Mouse (Mus musculus) embryonic fibroblast, embryonic 13.5 days (primary cell): ENCODE data around the gene Tiparp. TPM values are rescaled to one million over a fixed set of nuclear protein-coding genes. Genes with fewer than 3 reads are reported as not detected.
A peak's percentile ranks its signal among the peaks of the same experiment; 100 is the strongest.

ENCODE experiments used
- H3K27ac ChIP-seq: 2 replicates; pipeline ENCODE4 v1.5.1; 2012; ENCODE audit warnings: low read length, control low read depth, inconsistent platforms; ENCODE audit not compliant: insufficient read depth
- H3K4me1 ChIP-seq: 2 replicates; pipeline ENCODE4 v1.6.1; 2011; ENCODE audit warnings: low read length; ENCODE audit not compliant: control insufficient read depth, insufficient read depth
- H3K4me3 ChIP-seq: 2 replicates; pipeline ENCODE4 v1.5.1; 2011; ENCODE audit warnings: mild to moderate bottlenecking, control low read depth, low read length; ENCODE audit not compliant: insufficient read depth
- CTCF ChIP-seq: IDR thresholded peaks from 2 replicates; pipeline ENCODE4 v1.5.1; 2011; ENCODE audit warnings: mild to moderate bottlenecking, control low read depth, low read length, moderate library complexity, borderline replicate concordance; ENCODE audit not compliant: insufficient read depth
- POLR2A ChIP-seq: IDR thresholded peaks from 2 replicates; pipeline ENCODE4 v1.6.1; 2011; ENCODE audit warnings: low read depth, mild to moderate bottlenecking, control low read depth, low read length, moderate library complexity
- polyA plus RNA-seq: library from polyadenylated mRNA; stranded (reverse); fragments of >200 nt; gene quantifications from 2 replicates; pipeline ENCODE4 v1.2.4, GENCODE M21; 2011; ENCODE audit warnings: low read depth; ENCODE audit not compliant: missing spikeins, insufficient read length

Tiparp gene
- polyA plus RNA-seq, 1 experiment = 38.7 TPM

DNA sequence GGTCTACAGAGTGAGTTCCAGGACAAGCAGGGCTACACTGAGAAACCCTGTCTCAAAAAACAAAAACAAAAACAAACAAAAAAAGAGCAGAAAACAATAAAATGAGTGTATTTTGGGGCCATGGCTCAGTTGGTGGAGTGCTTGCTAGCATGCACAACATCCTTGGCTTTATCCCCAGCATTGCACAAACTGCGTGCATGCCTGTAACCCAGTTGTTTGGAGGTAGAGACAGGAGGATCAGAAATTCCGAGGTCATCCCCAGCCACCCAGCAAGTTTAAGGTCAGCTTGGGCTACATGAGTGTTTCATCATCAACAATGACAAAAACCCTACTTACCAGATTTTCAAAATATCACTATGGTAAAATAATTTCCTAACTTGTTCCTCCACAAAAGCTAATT is 20.4 kb upstream of the Tiparp start:
- no peaks in the 10 kb centered on the region for H3K4me1 ChIP-seq
- H3K27ac ChIP-seq = no peak overlapping the region
- TF ChIP-seq POLR2A = no peak
- no peak for TF ChIP-seq CTCF
- no peak overlapping the region for H3K4me3 ChIP-seq

DNA sequence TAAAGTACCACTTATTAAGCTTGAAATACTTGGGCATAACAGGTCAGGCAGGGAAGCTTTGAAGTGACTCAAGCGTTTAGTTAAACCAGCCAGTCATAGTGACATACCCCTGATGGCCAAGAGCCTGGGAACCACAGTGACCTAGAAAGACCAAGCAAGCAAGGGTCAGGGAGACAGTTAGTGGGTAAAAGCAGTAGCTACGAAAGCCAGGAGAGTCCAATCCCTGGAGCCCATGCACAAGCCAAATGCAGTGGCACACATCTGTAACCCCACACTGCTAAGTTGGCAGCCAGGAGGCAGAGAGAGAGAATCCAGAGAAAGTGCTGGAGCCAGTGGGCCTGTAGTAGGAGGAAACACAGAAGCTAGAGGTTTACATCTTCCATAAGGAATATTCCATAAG is 17.6 kb upstream of the Tiparp start:
- Histone ChIP-seq H3K4me1 (no peaks in the 10 kb centered on the region), H3K4me3 (no peak overlapping the region), H3K27ac (no peak overlapping the region)
- TF ChIP-seq POLR2A (no peak), CTCF (no peak)

DNA sequence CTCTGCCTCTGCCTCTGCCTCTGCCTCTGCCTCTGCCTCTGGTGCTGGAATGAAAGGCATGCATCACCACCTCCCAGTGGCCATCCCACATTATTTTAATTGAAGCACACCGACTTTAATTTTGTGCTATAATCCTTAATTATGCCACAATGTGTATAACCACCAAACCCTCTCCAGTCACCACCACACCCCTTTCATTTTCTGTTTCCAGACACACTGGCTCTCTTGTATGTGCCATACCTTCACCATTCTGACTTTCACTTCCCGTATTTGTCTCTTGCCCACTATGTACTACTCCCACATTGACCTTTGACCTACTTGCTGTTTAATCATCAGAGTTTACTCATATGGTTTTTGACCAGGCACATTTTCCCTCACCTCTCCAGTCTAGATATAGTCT is 12.5 kb upstream of the Tiparp start:
- no peak overlapping the region for H3K27ac ChIP-seq
- H3K4me3 ChIP-seq = no peak overlapping the region
- TF ChIP-seq CTCF = no peak
- no peak for TF ChIP-seq POLR2A
- H3K4me1 ChIP-seq = no peaks in the 10 kb centered on the region; the same call in 1 of the 2 replicates

DNA sequence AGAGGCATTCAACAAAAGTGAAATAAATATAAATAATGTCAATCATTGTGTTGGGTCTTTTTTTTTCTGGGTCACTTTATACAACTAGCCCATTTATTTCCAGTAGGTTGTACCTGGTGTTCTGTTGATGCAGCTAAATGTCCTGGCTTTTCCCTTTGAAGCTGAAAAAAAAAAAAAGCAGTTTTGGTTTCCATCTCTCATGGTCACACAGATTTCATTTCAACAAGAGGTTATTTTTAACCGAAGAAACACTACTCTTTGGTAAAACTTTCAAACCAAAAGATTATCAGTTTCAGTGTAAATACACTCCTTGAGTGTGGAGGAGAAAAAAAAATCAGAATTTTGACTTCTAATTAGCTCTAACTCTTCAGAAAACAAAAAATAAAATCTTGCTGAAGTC is 11.7 kb upstream of the Tiparp start:
- Histone ChIP-seq H3K4me3 (no peak overlapping the region), H3K4me1 (no peaks in the 10 kb centered on the region; the same call in 1 of the 2 replicates), H3K27ac (no peak overlapping the region)
- TF ChIP-seq POLR2A = no peak
- TF ChIP-seq CTCF = no peak

DNA sequence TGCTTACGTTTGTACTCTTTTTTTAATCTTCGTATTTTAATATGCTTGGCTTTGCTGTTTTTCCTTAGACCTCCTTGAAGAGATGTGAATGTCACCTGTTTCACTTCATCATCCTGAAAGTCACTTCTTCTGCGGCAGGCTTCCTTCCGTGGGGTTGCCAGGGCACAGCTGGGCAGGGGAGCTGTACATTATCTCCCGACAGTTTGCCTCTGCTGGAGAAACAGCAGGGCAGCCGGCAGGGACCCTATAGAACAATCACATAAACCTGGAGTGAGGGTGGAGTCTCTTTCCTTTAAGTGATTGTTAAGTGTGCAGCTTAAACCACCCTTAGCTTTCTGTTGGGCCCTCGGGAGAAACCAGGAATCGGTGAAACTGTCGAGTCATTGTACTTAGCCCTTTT is 11.1 kb upstream of the Tiparp start:
- Histone ChIP-seq H3K4me1 (no peaks in the 10 kb centered on the region; the same call in 1 of the 2 replicates), H3K27ac (no peak overlapping the region), H3K4me3 (no peak overlapping the region)
- TF ChIP-seq CTCF (no peak), POLR2A (no peak)

DNA sequence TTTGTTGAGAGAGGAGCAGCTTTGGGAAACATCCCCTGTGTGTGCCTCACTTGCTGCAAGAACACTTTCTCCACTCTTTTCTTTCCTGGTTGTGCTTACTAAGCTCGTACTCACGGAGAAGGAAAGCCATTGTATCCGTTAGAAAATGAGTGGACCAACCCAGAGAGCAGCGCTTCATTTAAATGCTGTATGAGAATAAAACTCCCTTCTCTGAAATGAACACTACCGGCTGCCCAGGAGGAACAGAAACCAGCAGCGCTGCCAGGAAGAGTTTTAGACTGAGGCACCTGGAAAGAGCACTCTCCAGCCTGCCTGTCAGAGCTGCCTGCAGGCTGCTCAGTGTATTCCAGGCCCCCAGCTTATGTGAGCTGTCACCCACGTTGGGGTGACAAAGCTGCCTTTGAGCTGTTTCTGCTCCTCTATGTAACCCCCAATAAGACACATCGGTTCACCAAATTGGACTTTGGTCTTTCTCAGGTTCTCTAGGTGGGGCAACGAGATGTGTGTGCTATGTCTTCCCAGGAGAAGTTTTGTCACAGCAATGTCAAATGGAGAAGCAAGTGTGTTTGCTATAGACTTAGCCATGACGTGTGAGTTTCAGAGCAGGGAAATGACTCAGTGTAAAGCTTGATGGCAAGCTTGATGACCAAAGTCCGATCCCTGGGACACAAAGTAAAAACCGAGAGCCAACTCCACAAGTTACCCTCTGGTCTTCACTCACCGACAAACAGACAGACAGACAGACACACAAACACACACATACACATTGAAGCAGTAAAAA is 10.3 kb upstream of the Tiparp start:
- Histone ChIP-seq H3K27ac (no peak overlapping the region), H3K4me1 (no peaks in the 10 kb centered on the region; the same call in 1 of the 2 replicates), H3K4me3 (no peak overlapping the region)
- TF ChIP-seq CTCF = no peak
- no peak for TF ChIP-seq POLR2A

DNA sequence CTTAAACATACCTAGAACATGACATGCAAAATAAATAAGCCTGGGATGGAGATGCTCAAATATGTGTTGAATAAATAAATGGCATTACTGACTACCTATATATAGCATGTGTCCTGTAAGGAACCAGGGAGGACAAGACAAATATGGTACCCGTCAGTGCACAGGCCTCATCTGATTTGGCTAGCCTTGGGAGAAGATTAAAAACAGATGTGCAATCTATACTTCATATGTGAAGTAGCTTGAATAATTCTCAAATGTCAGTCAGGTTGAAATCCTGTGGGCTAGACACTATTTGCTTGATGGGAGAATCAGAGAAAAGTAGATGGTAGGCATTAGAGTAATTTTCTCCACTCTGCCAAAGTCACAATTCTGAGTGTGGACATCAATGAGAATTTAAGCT is 6.8 kb upstream of the Tiparp start:
- H3K4me1 ChIP-seq = no peaks in the 10 kb centered on the region; the same call in 1 of the 2 replicates
- H3K27ac ChIP-seq = no peak overlapping the region
- no peak overlapping the region for H3K4me3 ChIP-seq
- no peak for TF ChIP-seq POLR2A
- TF ChIP-seq CTCF = no peak

DNA sequence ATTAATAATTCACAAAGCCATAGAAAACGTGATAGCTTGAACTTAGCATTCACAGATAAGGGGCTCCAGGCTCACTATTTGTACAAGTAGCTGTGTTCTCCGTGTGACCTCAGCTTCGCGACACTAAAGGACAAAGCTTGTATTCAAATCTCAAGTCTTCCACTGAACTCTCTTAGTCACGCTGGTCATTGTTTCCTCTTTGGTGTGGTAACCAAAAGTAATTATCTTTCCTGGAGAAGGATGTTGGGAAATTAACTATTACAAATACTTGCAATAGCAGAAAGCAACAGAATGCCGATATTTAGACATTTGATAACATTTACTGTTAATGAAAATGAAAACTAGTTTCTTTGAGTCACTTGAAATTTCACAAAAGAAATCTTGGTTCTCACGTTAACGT is 4.8 kb upstream of the Tiparp start:
- Histone ChIP-seq H3K27ac (no peak overlapping the region), H3K4me3 (no peak overlapping the region), H3K4me1 (no peaks in the 10 kb centered on the region)
- no peak for TF ChIP-seq POLR2A
- TF ChIP-seq CTCF = no peak

DNA sequence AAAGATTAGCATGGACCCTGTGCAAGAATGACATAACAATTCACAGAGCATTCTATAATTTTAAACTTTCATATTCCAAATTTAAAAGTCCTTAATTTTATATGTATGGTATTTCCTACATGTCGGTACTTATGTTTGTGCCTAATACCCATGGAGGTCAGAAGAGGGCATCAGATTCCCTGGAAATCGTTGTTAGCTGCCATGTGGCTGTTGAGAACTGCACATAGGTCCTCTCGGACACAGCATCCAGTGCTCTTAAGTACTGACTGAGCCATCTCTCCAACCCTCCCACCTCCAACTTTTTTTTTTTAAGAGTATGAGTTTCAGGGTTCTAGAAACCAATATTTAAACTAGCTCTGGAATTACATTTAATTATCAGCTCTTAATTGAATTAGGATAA is 2.5 kb upstream of the Tiparp start:
- no peak overlapping the region for H3K4me3 ChIP-seq
- TF ChIP-seq POLR2A = no peak
- no peak for TF ChIP-seq CTCF
- no peaks in the 10 kb centered on the region for H3K4me1 ChIP-seq
- H3K27ac ChIP-seq = no peak overlapping the region

DNA sequence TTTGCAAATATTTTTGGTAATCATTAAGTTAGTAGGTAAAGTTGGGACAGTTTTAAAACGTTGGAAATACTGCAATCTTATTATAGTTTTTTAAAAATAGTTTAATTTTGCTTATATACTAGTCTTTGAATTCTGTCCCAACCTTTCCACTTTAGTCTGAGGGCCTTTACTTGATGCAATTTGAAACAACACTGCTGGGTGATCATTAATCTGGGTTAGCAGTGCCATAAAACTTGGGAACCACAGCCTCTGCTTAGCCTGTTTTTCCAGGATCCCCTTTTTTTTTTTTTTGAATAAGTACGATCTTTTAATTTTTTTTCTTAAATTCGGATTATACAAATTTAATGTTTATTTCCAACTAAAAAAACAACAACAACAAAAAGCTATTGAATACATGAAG is 1.0 kb upstream of the Tiparp start:
- no peaks in the 10 kb centered on the region for H3K4me1 ChIP-seq
- H3K4me3 ChIP-seq = peak overlapping the region; percentile 68; the same call in 1 of the 2 replicates
- TF ChIP-seq CTCF (no peak), POLR2A (no peak)
- H3K27ac ChIP-seq = peak overlapping the region; percentile 90
